32 mouse cellular contexts compared by ENCODE assay signal in the genomic region with DNA sequence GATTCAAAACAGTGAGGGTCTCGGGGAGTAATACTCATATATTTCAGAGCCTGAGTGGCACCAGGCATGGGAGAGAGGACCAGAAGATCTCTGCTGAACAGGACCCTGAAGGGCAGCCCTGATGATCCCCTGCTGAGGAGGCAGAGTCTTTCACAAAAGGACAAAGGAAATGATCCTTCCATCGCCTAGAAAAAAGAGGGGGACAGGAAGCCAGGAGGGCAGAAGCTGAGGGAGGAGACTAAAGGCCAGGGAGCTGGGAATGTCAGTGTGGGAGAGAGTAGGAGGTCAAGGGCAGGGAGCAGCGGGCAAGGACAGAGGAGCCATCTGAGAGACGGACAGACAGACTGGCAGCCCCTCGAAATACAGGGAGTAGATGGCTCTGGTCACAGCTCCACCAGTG.
DNase-seq lines count a peak whose midpoint lies in the region; ATAC-seq and TF ChIP-seq lines count a peak whose summit lies in the region.
"Had no signal": no experiment of that assay in that cellular context is flagged by ENCODE, and none has a peak within 500 bp of the region (broad histone marks: within the 10 kb centered on the region; RNA-seq: fewer than 3 reads in every experiment).

No protein-coding gene starts in this region.

- H3K27me3 ChIP-seq in forebrain, embryonic 10.5 days (ENCODE audit: poor library complexity, severe bottlenecking) = 0 out of 2 replicates have a peak, but pooled peaks cover 4% of the 10 kb centered on the region
- no peaks in the 10 kb centered on the region for H3K27me3 ChIP-seq in forebrain, postnatal 0 days (ENCODE audit: insufficient read depth, low read length)
- no peaks in the 10 kb centered on the region for H3K27me3 ChIP-seq in midbrain, embryonic 10.5 days (ENCODE audit: low read depth, poor library complexity, severe bottlenecking)
- no peaks in the 10 kb centered on the region for H3K27me3 ChIP-seq in midbrain, embryonic 16.5 days (ENCODE audit: control insufficient read depth, insufficient read depth, low read depth, low read length)
- H3K27me3 ChIP-seq in kidney, adult 2 months (replicated peaks; ENCODE audit: control insufficient read depth, insufficient read depth, low read length) = no peaks in the 10 kb centered on the region
- H3K27me3 ChIP-seq: embryonic facial prominence, embryonic 13.5 days; forebrain, embryonic 13.5 days; heart, embryonic 12.5 days; heart, embryonic 15.5 days; Patski had no signal

- WGBS in forebrain, embryonic 10.5 days = 18% methylated on average over 5 of the region's 5 CpGs
- 27% methylated on average over 5 of the region's 5 CpGs for WGBS in forebrain, postnatal 0 days
- 12% methylated on average over 5 of the region's 5 CpGs for WGBS in midbrain, embryonic 10.5 days
- 20% methylated on average over 5 of the region's 5 CpGs for WGBS in midbrain, embryonic 16.5 days
- 41% methylated on average over 5 of the region's 5 CpGs for WGBS in kidney, adult 2 months

- peaks cover 18% of the 10 kb centered on the region for H3K4me1 ChIP-seq in forebrain, embryonic 10.5 days
- H3K4me1 ChIP-seq in forebrain, postnatal 0 days (ENCODE audit: insufficient read depth) = no peaks in the 10 kb centered on the region
- H3K4me1 ChIP-seq in midbrain, embryonic 10.5 days = peaks cover 23% of the 10 kb centered on the region
- peaks cover 9% of the 10 kb centered on the region; the same call in 1 of the 2 replicates for H3K4me1 ChIP-seq in midbrain, embryonic 16.5 days (ENCODE audit: control insufficient read depth, insufficient read depth, low read length)
- no peaks in the 10 kb centered on the region for H3K4me1 ChIP-seq in kidney, adult 2 months (ENCODE audit: control insufficient read depth, insufficient read depth, low read length)
- H3K4me1 ChIP-seq: embryonic facial prominence, embryonic 13.5 days; heart, embryonic 12.5 days; heart, embryonic 15.5 days had no signal

- no peak for TF ChIP-seq CTCF in forebrain, postnatal 0 days (IDR thresholded peaks at IDR 0.05; ENCODE audit: low read depth)
- no peak for TF ChIP-seq CTCF in kidney, adult 2 months (conservative IDR thresholded peaks at IDR 0.05; ENCODE audit: insufficient read depth, insufficient read length, low read depth, low read length)

- H3K9me3 ChIP-seq in forebrain, embryonic 10.5 days = no peaks in the 10 kb centered on the region
- H3K9me3 ChIP-seq in forebrain, postnatal 0 days (ENCODE audit: low read length) = no peaks in the 10 kb centered on the region
- no peaks in the 10 kb centered on the region for H3K9me3 ChIP-seq in midbrain, embryonic 10.5 days (replicated peaks)
- H3K9me3 ChIP-seq in midbrain, embryonic 16.5 days (replicated peaks; ENCODE audit: control insufficient read depth, low read length, poor library complexity, severe bottlenecking) = no peaks in the 10 kb centered on the region
- H3K9me3 ChIP-seq: embryonic facial prominence, embryonic 10.5 days; embryonic facial prominence, embryonic 13.5 days; forebrain, embryonic 13.5 days; heart, embryonic 12.5 days; heart, embryonic 15.5 days had no signal

- no peak for TF ChIP-seq POLR2A in kidney, adult 2 months (IDR thresholded peaks at IDR 0.05; ENCODE audit: low read depth, low read length)

- H3K9ac ChIP-seq in forebrain, postnatal 0 days = no peak overlapping the region
- H3K9ac ChIP-seq in midbrain, embryonic 16.5 days (ENCODE audit: low read depth, low read length) = no peak overlapping the region
- H3K9ac ChIP-seq: embryonic facial prominence, embryonic 13.5 days; forebrain, embryonic 13.5 days; heart, embryonic 12.5 days; heart, embryonic 15.5 days had no signal

- no peaks in the 10 kb centered on the region for H3K36me3 ChIP-seq in forebrain, embryonic 10.5 days (replicated peaks)
- H3K36me3 ChIP-seq in forebrain, postnatal 0 days (ENCODE audit: insufficient read depth) = no peaks in the 10 kb centered on the region
- H3K36me3 ChIP-seq in midbrain, embryonic 10.5 days = no peaks in the 10 kb centered on the region
- H3K36me3 ChIP-seq in midbrain, embryonic 16.5 days (ENCODE audit: control insufficient read depth, insufficient read depth, low read length) = no peaks in the 10 kb centered on the region
- no peaks in the 10 kb centered on the region for H3K36me3 ChIP-seq in kidney, adult 2 months (ENCODE audit: control insufficient read depth, insufficient read depth, low read length)
- H3K36me3 ChIP-seq: embryonic facial prominence, embryonic 10.5 days; embryonic facial prominence, embryonic 13.5 days; G1E; heart, embryonic 12.5 days; heart, embryonic 15.5 days had no signal

- H3K27ac ChIP-seq in forebrain, embryonic 10.5 days = 0 out of 2 replicates have a peak overlapping the region, but pooled peaks have one; percentile 37
- no peak overlapping the region for H3K27ac ChIP-seq in forebrain, postnatal 0 days (ENCODE audit: low read depth, low read length)
- peak overlapping the region; percentile 52 for H3K27ac ChIP-seq in midbrain, embryonic 10.5 days (replicated peaks)
- no peak overlapping the region for H3K27ac ChIP-seq in midbrain, embryonic 16.5 days (ENCODE audit: low read length)
- no peak overlapping the region for H3K27ac ChIP-seq in kidney, adult 2 months (ENCODE audit: insufficient read depth, low read depth, low read length)
- H3K27ac ChIP-seq: embryonic facial prominence, embryonic 10.5 days; embryonic facial prominence, embryonic 13.5 days; forebrain, embryonic 13.5 days; heart, embryonic 15.5 days; hindbrain, postnatal 0 days had no signal

- no peak overlapping the region for H3K4me3 ChIP-seq in forebrain, embryonic 10.5 days
- no peak overlapping the region for H3K4me3 ChIP-seq in forebrain, postnatal 0 days (ENCODE audit: low read depth, low read length)
- no peak overlapping the region for H3K4me3 ChIP-seq in midbrain, embryonic 10.5 days
- no peak overlapping the region for H3K4me3 ChIP-seq in midbrain, embryonic 16.5 days (ENCODE audit: low read depth, low read length)
- no peak overlapping the region for H3K4me3 ChIP-seq in kidney, adult 2 months (ENCODE audit: insufficient read depth, low read depth, low read length)
- H3K4me3 ChIP-seq: embryonic facial prominence, embryonic 10.5 days; embryonic facial prominence, embryonic 13.5 days; erythroblast, embryonic 14.5 days; forebrain, embryonic 13.5 days; heart, embryonic 12.5 days; heart, embryonic 15.5 days had no signal

- no peak for DNase-seq in forebrain, embryonic 10.5 days (ENCODE audit: extremely low spot score, low spot score)
- DNase-seq in forebrain, postnatal 0 days = no peak
- DNase-seq in midbrain, embryonic 10.5 days (ENCODE audit: low spot score) = no peak
- DNase-seq in ES-CJ7 (ENCODE audit: low read depth, low spot score) (peak; percentile 93), ZHBTc4 (ENCODE audit: low read depth, low spot score) (peak; percentile 90)
- DNase-seq in kidney, adult 8-10 months = no peak
- DNase-seq in kidney, adult 2 months = no peak
- DNase-seq: adrenal gland, adult 8-10 months; adrenal gland, postnatal 25 days; cerebellum, adult 11-12 months; cerebellum, adult 8-10 months; cerebellum, postnatal 10 days; cerebellum, postnatal 36 days; embryo, embryonic 11 days; gastrocnemius, postnatal 25 days; heart, adult 18-20 months; heart, postnatal 10 days; heart, postnatal 36 days had no signal

- no peak for ATAC-seq in forebrain, postnatal 0 days
- ATAC-seq in midbrain, embryonic 16.5 days = no peak
- ATAC-seq: activated CD4-positive, CD25-positive, alpha-beta regulatory T cell, adult 4 months; forebrain, embryonic 13.5 days; forebrain, embryonic 16.5 days; inflammation-experienced regulatory T-cells, adult 6 months; intestine, postnatal 0 days; Patski had no signal

- H3K4me2 ChIP-seq in forebrain, postnatal 0 days (ENCODE audit: low read depth) = no peak overlapping the region
- H3K4me2 ChIP-seq in midbrain, embryonic 16.5 days (ENCODE audit: low read length) = no peak overlapping the region
- H3K4me2 ChIP-seq: embryonic facial prominence, embryonic 13.5 days; forebrain, embryonic 13.5 days; heart, embryonic 12.5 days; heart, embryonic 15.5 days had no signal

Comparison
In these comparisons a context has a peak if more than half of its experiments do, and no peak if none do; other contexts are left out.
1. H3K27ac ChIP-seq: peak in forebrain, embryonic 10.5 days (single experiment) and midbrain, embryonic 10.5 days (single experiment); none in forebrain, postnatal 0 days (single experiment), midbrain, embryonic 16.5 days (single experiment) and kidney, adult 2 months (single experiment).
2. DNase-seq: peak in ES-CJ7 (single experiment) and ZHBTc4 (single experiment); none in forebrain, embryonic 10.5 days (single experiment), forebrain, postnatal 0 days (single experiment), midbrain, embryonic 10.5 days (single experiment), kidney, adult 8-10 months (0 of 2) and kidney, adult 2 months (single experiment).